Mouse (Mus musculus) embryonic fibroblast, embryonic 13.5 days (primary cell): Measurements from ENCODE around the gene Snrpa1.

ENCODE experiments used
- CTCF ChIP-seq: IDR thresholded peaks from 2 replicates; pipeline ENCODE4 v1.5.1; 2011; ENCODE audit warnings: mild to moderate bottlenecking, control low read depth, low read length, moderate library complexity, borderline replicate concordance; ENCODE audit not compliant: insufficient read depth
- POLR2A ChIP-seq: IDR thresholded peaks from 2 replicates; pipeline ENCODE4 v1.6.1; 2011; ENCODE audit warnings: low read depth, mild to moderate bottlenecking, control low read depth, low read length, moderate library complexity

- no peak for TF ChIP-seq POLR2A
- no peak for TF ChIP-seq CTCF
These were observed 29.3 kb downstream of the Snrpa1 start for GRCm38 (mm10) chr7:66088077-66088476.
